Mouse (Mus musculus) embryonic facial prominence, embryonic 14.5 days (tissue): Measurements from ENCODE around the gene Kalrn. TPM values are rescaled to one million over a fixed set of nuclear protein-coding genes. Genes with fewer than 3 reads are reported as not detected.

Experiments used
- ATAC-seq: fragments of 200-750 bp; cut with Nextera tagmentation; 2 replicates; pipeline ENCODE4 v1.8.0; 2017; ENCODE audit warnings: low read depth, moderate number of reproducible peaks, moderate TSS enrichment
- DNase-seq: peaks from one replicate; pipeline ENCODE4 v3.0.0-alpha.2; 2015; ENCODE audit warnings: low spot score
- H3K27ac ChIP-seq: fragments of 300-500 bp; sonication (generic); replicated peaks from 2 replicates; pipeline ENCODE4 v1.5.1; 2014; ENCODE audit warnings: low read depth, mild to moderate bottlenecking, low read length, moderate library complexity
- H3K27me3 ChIP-seq: fragments of 300-500 bp; sonication (generic); replicated peaks from 2 replicates; pipeline ENCODE4 v1.6.1; 2014; ENCODE audit warnings: low read length; ENCODE audit not compliant: control insufficient read depth, insufficient read depth
- H3K36me3 ChIP-seq: fragments of 300-500 bp; sonication (generic); 2 replicates; pipeline ENCODE4 v1.6.1; 2014; ENCODE audit warnings: low read length, mixed read lengths; ENCODE audit not compliant: control insufficient read depth, insufficient read depth
- H3K4me1 ChIP-seq: fragments of 300-500 bp; sonication (generic); 2 replicates; pipeline ENCODE4 v1.6.1; 2014; ENCODE audit warnings: antibody characterized with exemption, low read length; ENCODE audit not compliant: control insufficient read depth, insufficient read depth
- H3K4me2 ChIP-seq: fragments of 300-500 bp; sonication (generic); 2 replicates; pipeline ENCODE4 v1.6.1; 2014; ENCODE audit warnings: low read depth, mild to moderate bottlenecking, low read length, moderate library complexity, mixed read lengths
- H3K4me3 ChIP-seq: fragments of 300-500 bp; sonication (generic); 2 replicates; pipeline ENCODE4 v1.5.1; 2014; ENCODE audit warnings: low read depth, mild to moderate bottlenecking, low read length
- H3K9ac ChIP-seq: fragments of 300-500 bp; sonication (generic); 2 replicates; pipeline ENCODE4 v1.6.1; 2014; ENCODE audit warnings: low read depth, mild to moderate bottlenecking, low read length, moderate library complexity, mixed read lengths
- H3K9me3 ChIP-seq: fragments of 300-500 bp; sonication (generic); 2 replicates; pipeline ENCODE4 v1.6.1; 2016; ENCODE audit warnings: low read length; ENCODE audit not compliant: control insufficient read depth
- WGBS: fragments of 180-500 bp; shearing (Covaris S2); extraction: QIAGEN DNeasy Blood & Tissue Kit; methylation state at CpG from one replicate; pipeline ENCODE4 v1.1.7; 2014; 5-methylcytosine and 5-hydroxymethylcytosine counted together
- polyA plus RNA-seq: library from polyadenylated mRNA; unstranded; fragments of >200 nt; fragmentation: Nextera tagmentation; extraction: Ambion mirVana; gene quantifications from 2 replicates; pipeline ENCODE4 v1.2.1, GENCODE M21; 2014

The Kalrn gene
- polyA plus RNA-seq, 1 experiment from 2014 or later = 12.2 TPM

GRCm38 (mm10) chr16:33988358-33989012 lies 584.8 kb downstream of the Kalrn start:
- no peaks in the 10 kb centered on the region for H3K27me3 ChIP-seq
- H3K36me3 ChIP-seq = no peaks in the 10 kb centered on the region
- H3K27ac ChIP-seq = no peak overlapping the region
- H3K4me1 ChIP-seq = no peaks in the 10 kb centered on the region
- H3K4me3 ChIP-seq = no peak overlapping the region
- H3K9me3 ChIP-seq = no peaks in the 10 kb centered on the region
- DNase-seq (peak; percentile 48), ATAC-seq (no peak)
- WGBS = 61% methylated on average over 17 of the region's 17 CpGs
- no peak overlapping the region for H3K9ac ChIP-seq
- no peak overlapping the region for H3K4me2 ChIP-seq

- Histone ChIP-seq H3K36me3 (no peaks in the 10 kb centered on the region), H3K27ac (no peak overlapping the region), H3K4me2 (no peak overlapping the region), H3K9me3 (no peaks in the 10 kb centered on the region), H3K4me3 (no peak overlapping the region), H3K9ac (no peak overlapping the region), H3K27me3 (no peaks in the 10 kb centered on the region), H3K4me1 (no peaks in the 10 kb centered on the region)
- 74% methylated on average over 7 of the region's 7 CpGs for WGBS
- DNase-seq (no peak), ATAC-seq (no peak)
These were observed 586.3 kb downstream of the Kalrn start for GRCm38 (mm10) chr16:33986993-33987392.

- Histone ChIP-seq H3K36me3 (no peaks in the 10 kb centered on the region), H3K4me2 (no peak overlapping the region), H3K9me3 (no peaks in the 10 kb centered on the region), H3K4me1 (no peaks in the 10 kb centered on the region), H3K4me3 (no peak overlapping the region), H3K27me3 (no peaks in the 10 kb centered on the region), H3K27ac (no peak overlapping the region), H3K9ac (no peak overlapping the region)
- DNase-seq (no peak), ATAC-seq (no peak)
- 83% methylated on average over 6 of the region's 6 CpGs for WGBS
These were observed 588.0 kb downstream of the Kalrn start for GRCm38 (mm10) chr16:33985372-33985771.

- Histone ChIP-seq H3K27me3 (no peaks in the 10 kb centered on the region), H3K4me2 (no peak overlapping the region), H3K9ac (no peak overlapping the region), H3K36me3 (no peaks in the 10 kb centered on the region), H3K4me3 (no peak overlapping the region), H3K4me1 (no peaks in the 10 kb centered on the region), H3K9me3 (no peaks in the 10 kb centered on the region), H3K27ac (no peak overlapping the region)
- 96% methylated on average over 6 of the region's 6 CpGs for WGBS
- ATAC-seq (no peak), DNase-seq (no peak)
These were observed 589.6 kb downstream of the Kalrn start for GRCm38 (mm10) chr16:33983712-33984111.

GRCm38 (mm10) chr16:33979855-33980254 lies 593.5 kb downstream of the Kalrn start:
- Histone ChIP-seq H3K27me3 (no peaks in the 10 kb centered on the region), H3K4me3 (no peak overlapping the region), H3K9me3 (no peaks in the 10 kb centered on the region), H3K4me2 (no peak overlapping the region), H3K27ac (no peak overlapping the region), H3K4me1 (no peaks in the 10 kb centered on the region), H3K36me3 (no peaks in the 10 kb centered on the region), H3K9ac (no peak overlapping the region)
- DNase-seq (no peak), ATAC-seq (no peak)
- 74% methylated on average over 2 of the region's 2 CpGs for WGBS

- DNase-seq (no peak), ATAC-seq (no peak)
- peaks cover 6% of the 10 kb centered on the region; the same call in 1 of the 2 replicates for H3K4me1 ChIP-seq
- no peaks in the 10 kb centered on the region for H3K9me3 ChIP-seq
- H3K27me3 ChIP-seq = no peaks in the 10 kb centered on the region
- 42% methylated on average over 2 of the region's 2 CpGs for WGBS
- H3K36me3 ChIP-seq = peaks cover 17% of the 10 kb centered on the region
- H3K9ac ChIP-seq = peak overlapping the region; percentile 91
- H3K4me3 ChIP-seq = peak overlapping the region; percentile 95
- H3K4me2 ChIP-seq = peak overlapping the region; percentile 85
- peak overlapping the region; percentile 75 for H3K27ac ChIP-seq
These were observed 606.1 kb downstream of the Kalrn start for GRCm38 (mm10) chr16:33967283-33967640.

GRCm38 (mm10) chr16:33966538-33967282 lies 606.6 kb downstream of the Kalrn start, which contains the start of gene Umps:
Gene Umps, minus strand, starts transcription at chr16:33967038.
- Histone ChIP-seq H3K4me3 (peak within 1 kb of the TSS; percentile 95), H3K4me1 (peaks cover 6% of the 10 kb centered on the region; the same call in 1 of the 2 replicates), H3K27me3 (no peaks in the 10 kb centered on the region), H3K9ac (peak within 1 kb of the TSS; percentile 91), H3K4me2 (peak within 1 kb of the TSS; percentile 85), H3K27ac (peak within 1 kb of the TSS; percentile 75), H3K36me3 (peaks cover 22% of the 10 kb centered on the region), H3K9me3 (no peaks in the 10 kb centered on the region)
- WGBS = 2% methylated on average over 44 of the region's 44 CpGs
- ATAC-seq (peak; percentile 96), DNase-seq (peak; percentile 92)

GRCm38 (mm10) chr16:33965878-33966537 lies 607.3 kb downstream of the Kalrn start:
- ATAC-seq = peak; percentile 8; the same call in 1 of the 2 replicates
- peak overlapping the region; percentile 95 for H3K4me3 ChIP-seq
- H3K4me2 ChIP-seq = peak overlapping the region; percentile 85
- 9% methylated on average over 15 of the region's 15 CpGs for WGBS
- peak overlapping the region; percentile 75 for H3K27ac ChIP-seq
- H3K27me3 ChIP-seq = no peaks in the 10 kb centered on the region
- no peaks in the 10 kb centered on the region for H3K9me3 ChIP-seq
- peaks cover 29% of the 10 kb centered on the region for H3K36me3 ChIP-seq
- no peak for DNase-seq
- peak overlapping the region; percentile 91 for H3K9ac ChIP-seq
- H3K4me1 ChIP-seq = peaks cover 6% of the 10 kb centered on the region; the same call in 1 of the 2 replicates
